Mouse (Mus musculus): ENCODE results near the gene Cdkn2aip. TPM values are rescaled to one million over a fixed set of nuclear protein-coding genes. Genes with fewer than 3 reads are reported as not detected.

The Cdkn2aip gene
- polyA plus RNA-seq, 1 experiment from 2014 or later = 13.0 TPM

GRCm38 (mm10) chr8:47713171-47713663 lies 515 bp downstream of the Cdkn2aip start:
- Histone ChIP-seq H3K4me1 (replicated peaks; ENCODE audit: control insufficient read depth, insufficient read depth) (no peaks in the 10 kb centered on the region), H3K27ac (replicated peaks) (peak overlapping the region; percentile 97), H3K27me3 (ENCODE audit: control insufficient read depth, insufficient read depth, low read length) (no peaks in the 10 kb centered on the region), H3K36me3 (ENCODE audit: control insufficient read depth, insufficient read depth, low read length) (peaks cover 7% of the 10 kb centered on the region), H3K9me3 (ENCODE audit: control insufficient read depth, low read length) (no peaks in the 10 kb centered on the region), H3K9ac (ENCODE audit: low read length) (peak overlapping the region; percentile 93), H3K4me3 (ENCODE audit: low read depth, low read length) (peak overlapping the region; percentile 91), H3K4me2 (replicated peaks; ENCODE audit: low read depth) (peak overlapping the region; percentile 90)
- ATAC-seq (ENCODE audit: low FRiP score, low TSS enrichment) (peak; percentile 46), DNase-seq (ENCODE audit: low spot score) (peak; percentile 70)
- peak; percentile 53 for TF ChIP-seq CTCF (IDR thresholded peaks at IDR 0.05; ENCODE audit: low read depth)
- TF ChIP-seq EP300 (optimal IDR thresholded peaks at IDR 0.05) = no peak
- under 1% methylated on average over 39 of the region's 44 CpGs for WGBS

- H3K27ac ChIP-seq (replicated peaks) = no peak overlapping the region
- DNase-seq (ENCODE audit: low spot score) = no peak
- ATAC-seq (ENCODE audit: low FRiP score, low TSS enrichment) = no peak
- H3K4me1 ChIP-seq (replicated peaks; ENCODE audit: control insufficient read depth, insufficient read depth) = no peaks in the 10 kb centered on the region
- no peak overlapping the region for H3K4me3 ChIP-seq (ENCODE audit: low read depth, low read length)
- TF ChIP-seq CTCF (IDR thresholded peaks at IDR 0.05; ENCODE audit: low read depth) (no peak), EP300 (optimal IDR thresholded peaks at IDR 0.05) (no peak)
- no peak overlapping the region for H3K9ac ChIP-seq (ENCODE audit: low read length)
- no peaks in the 10 kb centered on the region for H3K27me3 ChIP-seq (ENCODE audit: control insufficient read depth, insufficient read depth, low read length)
- H3K36me3 ChIP-seq (ENCODE audit: control insufficient read depth, insufficient read depth, low read length) = peaks cover 7% of the 10 kb centered on the region
- no peaks in the 10 kb centered on the region for H3K9me3 ChIP-seq (ENCODE audit: control insufficient read depth, low read length)
- WGBS = 73% methylated on average over 5 of the region's 5 CpGs
- H3K4me2 ChIP-seq (replicated peaks; ENCODE audit: low read depth) = no peak overlapping the region
Measured at GRCm38 (mm10) chr8:47708106-47708505, 5.6 kb downstream of the Cdkn2aip start.

- peaks cover 7% of the 10 kb centered on the region for H3K36me3 ChIP-seq (ENCODE audit: control insufficient read depth, insufficient read depth, low read length)
- DNase-seq (ENCODE audit: low spot score) (no peak), ATAC-seq (ENCODE audit: low FRiP score, low TSS enrichment) (no peak)
- H3K4me1 ChIP-seq (replicated peaks; ENCODE audit: control insufficient read depth, insufficient read depth) = no peaks in the 10 kb centered on the region
- WGBS = 87% methylated on average over 8 of the region's 8 CpGs
- no peak overlapping the region for H3K27ac ChIP-seq (replicated peaks)
- no peak overlapping the region for H3K4me2 ChIP-seq (replicated peaks; ENCODE audit: low read depth)
- H3K9ac ChIP-seq (ENCODE audit: low read length) = no peak overlapping the region
- TF ChIP-seq EP300 (optimal IDR thresholded peaks at IDR 0.05) = no peak
- no peak for TF ChIP-seq CTCF (IDR thresholded peaks at IDR 0.05; ENCODE audit: low read depth)
- H3K27me3 ChIP-seq (ENCODE audit: control insufficient read depth, insufficient read depth, low read length) = no peaks in the 10 kb centered on the region
- H3K4me3 ChIP-seq (ENCODE audit: low read depth, low read length) = no peak overlapping the region
- no peaks in the 10 kb centered on the region for H3K9me3 ChIP-seq (ENCODE audit: control insufficient read depth, low read length)
Measured at GRCm38 (mm10) chr8:47706746-47707145, 7.0 kb downstream of the Cdkn2aip start.

- no peaks in the 10 kb centered on the region for H3K9me3 ChIP-seq (ENCODE audit: control insufficient read depth, low read length)
- H3K4me2 ChIP-seq (replicated peaks; ENCODE audit: low read depth) = no peak overlapping the region
- no peaks in the 10 kb centered on the region for H3K4me1 ChIP-seq (replicated peaks; ENCODE audit: control insufficient read depth, insufficient read depth)
- TF ChIP-seq CTCF (IDR thresholded peaks at IDR 0.05; ENCODE audit: low read depth) (no peak), EP300 (optimal IDR thresholded peaks at IDR 0.05) (no peak)
- H3K4me3 ChIP-seq (ENCODE audit: low read depth, low read length) = no peak overlapping the region
- H3K36me3 ChIP-seq (ENCODE audit: control insufficient read depth, insufficient read depth, low read length) = no peaks in the 10 kb centered on the region
- H3K9ac ChIP-seq (ENCODE audit: low read length) = no peak overlapping the region
- ATAC-seq (ENCODE audit: low FRiP score, low TSS enrichment) (no peak), DNase-seq (ENCODE audit: low spot score) (no peak)
- H3K27ac ChIP-seq (replicated peaks) = no peak overlapping the region
- 29% methylated on average over 1 of the region's 1 CpGs for WGBS
- H3K27me3 ChIP-seq (ENCODE audit: control insufficient read depth, insufficient read depth, low read length) = no peaks in the 10 kb centered on the region
Measured at GRCm38 (mm10) chr8:47702333-47702732, 11.4 kb downstream of the Cdkn2aip start.

- 64% methylated on average over 1 of the region's 1 CpGs for WGBS
- DNase-seq (ENCODE audit: low spot score) = no peak
Measured at GRCm38 (mm10) chr8:47697696-47698095, 16.0 kb downstream of the Cdkn2aip start.

GRCm38 (mm10) chr8:47695431-47696105 lies 18.2 kb downstream of the Cdkn2aip start:
- no peak overlapping the region for H3K27ac ChIP-seq (replicated peaks)
- H3K36me3 ChIP-seq (ENCODE audit: control insufficient read depth, insufficient read depth, low read length) = no peaks in the 10 kb centered on the region
- DNase-seq (ENCODE audit: low spot score) (no peak), ATAC-seq (ENCODE audit: low FRiP score, low TSS enrichment) (no peak)
- no peak overlapping the region for H3K4me2 ChIP-seq (replicated peaks; ENCODE audit: low read depth)
- no peaks in the 10 kb centered on the region for H3K27me3 ChIP-seq (ENCODE audit: control insufficient read depth, insufficient read depth, low read length)
- WGBS = 66% methylated on average over 5 of the region's 5 CpGs
- no peak overlapping the region for H3K4me3 ChIP-seq (ENCODE audit: low read depth, low read length)
- TF ChIP-seq CTCF (IDR thresholded peaks at IDR 0.05; ENCODE audit: low read depth) = no peak
- no peak for TF ChIP-seq EP300 (optimal IDR thresholded peaks at IDR 0.05)
- no peaks in the 10 kb centered on the region for H3K9me3 ChIP-seq (ENCODE audit: control insufficient read depth, low read length)
- H3K4me1 ChIP-seq (replicated peaks; ENCODE audit: control insufficient read depth, insufficient read depth) = no peaks in the 10 kb centered on the region
- H3K9ac ChIP-seq (ENCODE audit: low read length) = no peak overlapping the region

More at GRCm38 (mm10) chr8:47697696-47698095, 16.0 kb downstream of the Cdkn2aip start:
- no peak for ATAC-seq (ENCODE audit: low FRiP score, low TSS enrichment)
- H3K9me3 ChIP-seq (ENCODE audit: control insufficient read depth, low read length) = no peaks in the 10 kb centered on the region
- no peak overlapping the region for H3K9ac ChIP-seq (ENCODE audit: low read length)
- H3K36me3 ChIP-seq (ENCODE audit: control insufficient read depth, insufficient read depth, low read length) = no peaks in the 10 kb centered on the region
- no peaks in the 10 kb centered on the region for H3K27me3 ChIP-seq (ENCODE audit: control insufficient read depth, insufficient read depth, low read length)
- no peak overlapping the region for H3K4me2 ChIP-seq (replicated peaks; ENCODE audit: low read depth)
- TF ChIP-seq EP300 (optimal IDR thresholded peaks at IDR 0.05) (no peak), CTCF (IDR thresholded peaks at IDR 0.05; ENCODE audit: low read depth) (no peak)
- no peaks in the 10 kb centered on the region for H3K4me1 ChIP-seq (replicated peaks; ENCODE audit: control insufficient read depth, insufficient read depth)
- no peak overlapping the region for H3K27ac ChIP-seq (replicated peaks)
- no peak overlapping the region for H3K4me3 ChIP-seq (ENCODE audit: low read depth, low read length)
